Mouse (Mus musculus) intestine, postnatal 0 days (tissue): ENCODE measurements around the gene Glud1. TPM values are rescaled to one million over a fixed set of nuclear protein-coding genes. Genes with fewer than 3 reads are reported as not detected.

ENCODE experiments used
- ATAC-seq: fragments of 200-750 bp; cut with Nextera tagmentation; 2 replicates; pipeline ENCODE4 v1.8.0; 2017; ENCODE audit warnings: mild to moderate bottlenecking, moderate TSS enrichment, moderate library complexity
- H3K27ac ChIP-seq: fragments of 300-500 bp; sonication (generic); 2 replicates; pipeline ENCODE4 v1.5.1; 2014; ENCODE audit warnings: mild to moderate bottlenecking, low read depth, low read length, moderate library complexity
- H3K27me3 ChIP-seq: fragments of 300-500 bp; sonication (generic); replicated peaks from 2 replicates; pipeline ENCODE4 v1.6.1; 2014; ENCODE audit warnings: low read length, mixed read lengths; ENCODE audit not compliant: control insufficient read depth, insufficient read depth
- H3K36me3 ChIP-seq: fragments of 300-500 bp; sonication (generic); 2 replicates; pipeline ENCODE4 v1.6.1; 2014; ENCODE audit warnings: mild to moderate bottlenecking, moderate library complexity; ENCODE audit not compliant: control insufficient read depth, insufficient read depth
- H3K4me1 ChIP-seq: fragments of 300-500 bp; sonication (generic); replicated peaks from 2 replicates; pipeline ENCODE4 v1.6.1; 2014; ENCODE audit warnings: antibody characterized with exemption, low read length, mixed read lengths; ENCODE audit not compliant: control insufficient read depth, insufficient read depth
- H3K4me2 ChIP-seq: fragments of 300-500 bp; sonication (generic); replicated peaks from 2 replicates; pipeline ENCODE4 v1.6.1; 2014; ENCODE audit warnings: low read depth, mild to moderate bottlenecking, moderate library complexity
- H3K4me3 ChIP-seq: fragments of 300-500 bp; sonication (generic); 2 replicates; pipeline ENCODE4 v1.5.1; 2014; ENCODE audit warnings: low read depth, low read length
- H3K9ac ChIP-seq: fragments of 300-500 bp; sonication (generic); 2 replicates; pipeline ENCODE4 v1.6.1; 2014; ENCODE audit warnings: mild to moderate bottlenecking, low read depth, low read length
- H3K9me3 ChIP-seq: fragments of 300-500 bp; sonication (generic); 2 replicates; pipeline ENCODE4 v1.6.1; 2016; ENCODE audit warnings: mixed run types; ENCODE audit not compliant: control insufficient read depth
- CTCF ChIP-seq: sonication (generic); IDR thresholded peaks from 2 replicates; pipeline ENCODE4 v1.5.1; 2016; ENCODE audit warnings: low read depth, mild to moderate bottlenecking, control low read depth, antibody characterized with exemption, moderate library complexity
- WGBS: fragments of 180-500 bp; shearing (Covaris S2); extraction: QIAGEN DNeasy Blood & Tissue Kit; methylation state at CpG from one replicate; pipeline ENCODE4 v1.1.7; 2014; 5-methylcytosine and 5-hydroxymethylcytosine counted together
- polyA plus RNA-seq: library from polyadenylated mRNA; unstranded; fragments of >200 nt; fragmentation: Nextera tagmentation; extraction: Ambion mirVana; gene quantifications from 2 replicates; pipeline ENCODE4 v1.2.1, GENCODE M21; 2015

Glud1 gene
- polyA plus RNA-seq, 1 experiment from 2014 or later = 40.8 TPM

DNA sequence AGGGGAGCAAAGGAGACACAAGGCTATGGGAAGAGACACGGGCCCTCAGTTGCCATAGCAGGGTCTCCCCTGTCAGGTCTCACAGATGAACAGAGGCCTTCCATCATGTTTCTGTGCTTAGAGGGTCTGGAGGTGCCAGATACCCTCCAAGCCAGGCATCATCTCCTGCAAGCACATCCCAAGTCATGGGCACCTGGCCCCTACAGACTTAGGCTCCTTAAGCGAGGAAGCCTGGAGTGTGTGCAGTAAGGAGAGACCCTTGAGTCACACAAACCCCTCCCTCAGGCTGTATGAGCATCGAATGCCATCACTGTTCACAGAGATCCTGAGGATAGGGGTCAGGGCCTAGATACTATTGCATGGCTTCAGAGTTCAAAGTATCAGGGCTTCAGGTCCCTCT, 60.4 kb downstream of the Glud1 start:
- WGBS = 83% methylated on average over 3 of the region's 3 CpGs
- no peak for TF ChIP-seq CTCF
- no peak for ATAC-seq

DNA sequence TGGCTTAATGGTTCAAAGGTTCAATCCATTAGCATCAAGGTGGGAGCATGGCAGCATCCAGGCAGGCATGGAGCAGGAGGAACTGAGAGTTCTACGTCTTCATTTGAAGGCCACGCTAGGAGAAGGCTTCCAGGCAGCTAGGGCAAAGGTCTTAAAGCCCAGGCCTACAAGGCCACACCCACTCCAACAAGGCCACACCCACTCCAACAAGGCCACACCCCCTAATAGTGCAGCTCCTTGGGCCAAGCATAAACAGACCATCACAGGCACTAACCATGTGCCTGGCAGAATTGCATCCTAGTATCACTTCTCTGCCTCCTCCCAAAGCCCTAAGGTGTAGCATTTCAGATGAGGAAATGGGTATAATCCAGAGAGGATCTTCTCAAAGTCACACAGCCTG, 61.2 kb downstream of the Glud1 start:
- 42% methylated on average over 2 of the region's 2 CpGs for WGBS
- H3K4me1 ChIP-seq = no peaks in the 10 kb centered on the region
- H3K36me3 ChIP-seq = no peaks in the 10 kb centered on the region
- 0 out of 2 replicates have a peak, but pooled peaks have one; percentile 25 for ATAC-seq
- no peak overlapping the region for H3K4me3 ChIP-seq
- H3K4me2 ChIP-seq = no peak overlapping the region
- H3K27ac ChIP-seq = no peak overlapping the region
- TF ChIP-seq CTCF = no peak
- H3K9ac ChIP-seq = no peak overlapping the region
- no peaks in the 10 kb centered on the region for H3K9me3 ChIP-seq
- H3K27me3 ChIP-seq = no peaks in the 10 kb centered on the region

More for the DNA sequence above, 60.4 kb downstream of the Glud1 start:
- H3K9ac ChIP-seq = no peak overlapping the region
- no peak overlapping the region for H3K27ac ChIP-seq
- H3K27me3 ChIP-seq = no peaks in the 10 kb centered on the region
- no peak overlapping the region for H3K4me3 ChIP-seq
- no peaks in the 10 kb centered on the region for H3K4me1 ChIP-seq
- no peaks in the 10 kb centered on the region for H3K36me3 ChIP-seq
- H3K9me3 ChIP-seq = no peaks in the 10 kb centered on the region
- no peak overlapping the region for H3K4me2 ChIP-seq

DNA sequence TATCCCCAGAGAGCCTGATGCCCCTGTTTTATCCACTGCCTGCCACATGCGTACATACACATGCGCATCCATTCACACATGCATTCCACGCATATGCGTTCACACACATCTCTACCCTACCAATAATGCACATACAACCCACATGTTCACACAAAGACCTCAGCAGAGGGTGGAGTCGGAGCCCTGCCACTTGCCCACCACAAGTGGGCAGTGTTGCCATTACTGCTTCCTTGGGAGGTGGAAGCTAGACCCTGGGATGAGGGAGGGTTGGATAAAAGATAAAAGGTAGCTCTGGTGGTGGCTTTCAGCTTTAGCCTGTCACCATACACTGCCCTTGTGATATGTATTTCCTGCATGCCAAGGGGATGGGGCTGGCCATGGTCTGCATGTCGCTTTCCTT, 62.1 kb downstream of the Glud1 start:
- Histone ChIP-seq H3K4me3 (no peak overlapping the region), H3K36me3 (no peaks in the 10 kb centered on the region), H3K9me3 (no peaks in the 10 kb centered on the region), H3K4me1 (no peaks in the 10 kb centered on the region), H3K27me3 (no peaks in the 10 kb centered on the region), H3K9ac (no peak overlapping the region), H3K4me2 (no peak overlapping the region), H3K27ac (no peak overlapping the region)
- ATAC-seq = no peak
- peak; percentile 79 for TF ChIP-seq CTCF
- WGBS = 89% methylated on average over 6 of the region's 6 CpGs

DNA sequence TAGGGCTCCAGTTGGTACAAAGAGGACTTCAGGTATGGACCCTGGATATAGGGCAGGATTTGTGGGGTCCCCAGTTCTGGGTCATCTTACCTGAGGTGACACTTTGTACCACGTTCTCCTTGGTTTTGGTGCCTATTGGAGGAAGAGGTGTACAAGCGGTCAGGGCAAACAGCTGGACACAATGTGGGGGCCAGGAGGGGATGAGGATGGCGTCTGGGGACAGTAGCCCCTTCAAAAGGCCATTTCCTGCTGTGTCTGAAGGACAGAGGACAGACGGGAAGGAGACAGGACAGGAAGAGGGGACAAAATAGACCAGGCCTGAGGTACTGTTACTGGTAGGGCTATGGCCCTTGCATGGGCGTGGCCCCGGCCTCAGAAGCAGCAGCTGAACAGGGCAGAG, 63.1 kb downstream of the Glud1 start:
- Histone ChIP-seq H3K36me3 (no peaks in the 10 kb centered on the region), H3K27me3 (no peaks in the 10 kb centered on the region), H3K4me3 (no peak overlapping the region), H3K4me1 (no peaks in the 10 kb centered on the region), H3K9ac (no peak overlapping the region), H3K4me2 (no peak overlapping the region), H3K9me3 (no peaks in the 10 kb centered on the region), H3K27ac (no peak overlapping the region)
- WGBS = 75% methylated on average over 6 of the region's 6 CpGs
- no peak for ATAC-seq
- no peak for TF ChIP-seq CTCF

DNA sequence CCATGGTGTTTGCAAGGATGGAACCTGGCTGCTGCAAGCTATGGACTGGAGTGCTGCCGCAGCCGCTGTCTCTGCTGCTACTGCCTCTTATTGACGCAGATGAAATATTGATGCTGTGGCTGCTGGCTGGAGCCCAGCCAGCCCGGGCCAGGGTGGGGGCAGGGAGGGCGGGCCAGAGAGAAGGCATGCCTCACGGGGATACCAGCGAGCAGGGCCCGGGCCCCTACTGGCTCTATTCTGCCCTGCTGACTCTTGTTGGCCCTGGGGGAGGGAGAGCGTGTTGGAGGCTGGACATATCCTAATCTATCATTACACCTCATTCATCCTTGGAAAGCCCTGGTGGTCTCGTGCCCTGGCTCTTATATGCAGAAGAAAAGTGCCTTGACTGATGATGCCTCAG, 64.0 kb downstream of the Glud1 start, which contains the start of gene Sncg:
Sncg (minus strand) TSS at position 213 of the 400 bp plus-strand sequence.
- 33% methylated on average over 10 of the region's 10 CpGs for WGBS
- ATAC-seq = no peak
- 0 out of 2 replicates have a peak within 1 kb of the TSS, but pooled peaks have one; percentile 2 for H3K4me3 ChIP-seq
- H3K9me3 ChIP-seq = no peaks in the 10 kb centered on the region
- no peaks in the 10 kb centered on the region for H3K27me3 ChIP-seq
- no peak within 1 kb of the TSS for H3K4me2 ChIP-seq
- TF ChIP-seq CTCF = no peak
- H3K36me3 ChIP-seq = no peaks in the 10 kb centered on the region
- H3K4me1 ChIP-seq = no peaks in the 10 kb centered on the region
- no peak within 1 kb of the TSS for H3K9ac ChIP-seq
- H3K27ac ChIP-seq = no peak within 1 kb of the TSS

DNA sequence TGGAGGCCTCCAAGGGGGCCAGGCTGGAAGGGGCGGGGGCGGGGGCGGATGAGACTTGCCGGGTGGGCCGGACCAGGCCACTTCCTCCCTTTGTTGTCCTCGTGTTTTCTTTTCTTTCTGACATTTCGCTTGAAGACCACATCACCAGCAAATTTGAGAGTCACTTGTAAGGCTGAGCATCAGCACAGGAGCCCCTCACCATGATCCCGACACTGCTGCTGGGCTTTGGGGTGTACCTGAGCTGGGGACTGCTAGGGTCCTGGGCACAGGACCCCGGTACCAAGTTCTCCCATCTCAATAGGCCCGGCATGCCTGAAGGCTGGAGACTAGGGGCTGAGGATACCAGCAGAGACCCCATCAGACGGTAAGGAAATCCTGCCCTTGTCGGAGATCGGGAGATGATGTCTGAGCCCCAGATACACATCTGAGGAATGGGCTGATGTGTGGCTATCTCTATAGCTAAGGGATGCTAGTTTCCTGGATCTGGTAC, 64.9 kb downstream of the Glud1 start, which contains the start of gene Mmrn2:
Mmrn2 (plus strand) TSS at position 51 of the 490 bp plus-strand sequence.
- no peak within 1 kb of the TSS for H3K9ac ChIP-seq
- H3K27ac ChIP-seq = no peak within 1 kb of the TSS
- TF ChIP-seq CTCF = no peak
- no peaks in the 10 kb centered on the region for H3K36me3 ChIP-seq
- H3K4me3 ChIP-seq = 0 out of 2 replicates have a peak within 1 kb of the TSS, but pooled peaks have one; percentile 2
- 79% methylated on average over 13 of the region's 13 CpGs for WGBS
- H3K27me3 ChIP-seq = no peaks in the 10 kb centered on the region
- H3K9me3 ChIP-seq = no peaks in the 10 kb centered on the region
- no peaks in the 10 kb centered on the region for H3K4me1 ChIP-seq
- ATAC-seq = no peak
- no peak within 1 kb of the TSS for H3K4me2 ChIP-seq
